Mouse (Mus musculus) midbrain, embryonic 15.5 days (tissue): ENCODE results near the gene Ubald2. TPM values are rescaled to one million over a fixed set of nuclear protein-coding genes. Genes with fewer than 3 reads are reported as not detected.
"Not testable (repeated sequence)": the region's sequence is repeated elsewhere in the genome, so short reads cannot be mapped to it uniquely, and the experiment has no call there.

ENCODE experiments used
- ATAC-seq: fragments of 200-750 bp; cut with Nextera tagmentation; replicated peaks from 2 replicates; pipeline ENCODE4 v1.8.0; 2017; ENCODE audit warnings: moderate TSS enrichment
- H3K27ac ChIP-seq: fragments of 300-500 bp; sonication (generic); 2 replicates; pipeline ENCODE4 v1.5.1; 2015; ENCODE audit warnings: mild to moderate bottlenecking, inconsistent platforms
- H3K27me3 ChIP-seq: fragments of 300-500 bp; sonication (generic); replicated peaks from 2 replicates; pipeline ENCODE4 v1.6.1; 2015; ENCODE audit warnings: inconsistent platforms
- H3K36me3 ChIP-seq: fragments of 300-500 bp; sonication (generic); replicated peaks from 2 replicates; pipeline ENCODE4 v1.6.1; 2015; ENCODE audit warnings: inconsistent platforms
- H3K4me1 ChIP-seq: fragments of 300-500 bp; sonication (generic); 2 replicates; pipeline ENCODE4 v1.6.1; 2015; ENCODE audit warnings: inconsistent platforms
- H3K4me2 ChIP-seq: fragments of 300-500 bp; sonication (generic); 2 replicates; pipeline ENCODE4 v1.6.1; 2015; ENCODE audit warnings: inconsistent platforms, mild to moderate bottlenecking, moderate library complexity
- H3K4me3 ChIP-seq: fragments of 300-500 bp; sonication (generic); 2 replicates; pipeline ENCODE4 v1.5.1; 2015; ENCODE audit warnings: mild to moderate bottlenecking, inconsistent platforms
- H3K9ac ChIP-seq: fragments of 300-500 bp; sonication (generic); 2 replicates; pipeline ENCODE4 v1.6.1; 2015; ENCODE audit warnings: mild to moderate bottlenecking, inconsistent platforms
- H3K9me3 ChIP-seq: fragments of 300-500 bp; sonication (generic); 2 replicates; pipeline ENCODE4 v1.6.1; 2016; ENCODE audit warnings: inconsistent platforms
- WGBS: fragments of 180-500 bp; shearing (Covaris S2); methylation state at CpG from one replicate; pipeline ENCODE4 v1.1.7; 2015; ENCODE audit warnings: mixed read lengths; 5-methylcytosine and 5-hydroxymethylcytosine counted together
- polyA plus RNA-seq: library from polyadenylated mRNA; unstranded; fragments of >200 nt; fragmentation: Nextera tagmentation; extraction: Ambion mirVana; gene quantifications from 2 replicates; pipeline ENCODE4 v1.2.1, GENCODE M21; 2015

The Ubald2 gene
- polyA plus RNA-seq, 1 experiment from 2014 or later, result 40.9 TPM

DNA sequence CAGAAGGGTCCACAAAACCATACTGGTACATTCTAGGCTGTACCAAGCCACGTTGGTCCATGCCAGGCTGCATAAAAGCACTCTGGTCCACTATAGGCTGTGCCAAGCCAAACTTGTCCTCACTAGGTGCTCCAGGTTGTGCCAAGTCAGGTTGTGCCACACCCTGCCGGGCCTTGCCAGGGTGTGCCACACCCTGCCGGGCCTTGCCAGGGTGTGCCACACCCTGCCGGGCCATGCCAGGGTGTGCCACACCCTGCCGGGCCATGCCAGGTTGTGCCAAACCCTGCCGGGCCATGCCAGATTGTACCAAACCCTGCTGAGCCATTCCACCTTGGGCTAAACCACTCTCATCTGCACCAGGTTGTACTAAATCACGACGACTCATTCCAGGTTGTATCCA is 22.3 kb downstream of the Ubald2 start:
- H3K4me1 ChIP-seq, result no peaks in the 10 kb centered on the region
- H3K36me3 ChIP-seq, result no peaks in the 10 kb centered on the region
- 85% methylated on average over 8 of the region's 8 CpGs for WGBS
- H3K4me3 ChIP-seq, result no peak overlapping the region
- no peak overlapping the region for H3K9ac ChIP-seq
- ATAC-seq, result no peak
- no peaks in the 10 kb centered on the region for H3K27me3 ChIP-seq
- no peak overlapping the region for H3K27ac ChIP-seq
- no peak overlapping the region for H3K4me2 ChIP-seq
- H3K9me3 ChIP-seq, result no peaks in the 10 kb centered on the region

DNA sequence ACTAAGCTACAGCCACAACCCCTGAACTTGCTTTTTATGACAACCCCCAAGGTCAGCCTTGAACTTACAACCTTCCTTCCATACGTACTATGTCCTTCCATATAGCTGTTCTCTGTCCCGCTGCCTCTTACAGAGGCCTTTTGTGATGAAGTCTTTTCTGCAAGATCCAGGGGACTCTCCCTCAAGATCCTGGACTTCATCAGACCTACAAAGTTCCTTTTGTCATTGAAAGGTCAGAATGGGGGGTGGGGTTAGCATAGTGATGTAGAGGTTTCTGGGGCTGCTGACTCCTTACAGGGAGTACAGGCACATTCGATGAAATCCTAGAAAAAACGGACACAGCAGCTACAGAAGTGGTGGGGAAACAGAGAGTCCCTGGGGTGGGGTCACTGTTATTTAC is 25.9 kb downstream of the Ubald2 start:
- 64% methylated on average over 4 of the region's 4 CpGs for WGBS
- no peak overlapping the region for H3K9ac ChIP-seq
- H3K27me3 ChIP-seq, result no peaks in the 10 kb centered on the region
- no peaks in the 10 kb centered on the region for H3K9me3 ChIP-seq
- ATAC-seq, result no peak
- H3K36me3 ChIP-seq, result no peaks in the 10 kb centered on the region
- H3K4me2 ChIP-seq, result no peak overlapping the region
- no peak overlapping the region for H3K4me3 ChIP-seq
- no peaks in the 10 kb centered on the region for H3K4me1 ChIP-seq
- no peak overlapping the region for H3K27ac ChIP-seq

DNA sequence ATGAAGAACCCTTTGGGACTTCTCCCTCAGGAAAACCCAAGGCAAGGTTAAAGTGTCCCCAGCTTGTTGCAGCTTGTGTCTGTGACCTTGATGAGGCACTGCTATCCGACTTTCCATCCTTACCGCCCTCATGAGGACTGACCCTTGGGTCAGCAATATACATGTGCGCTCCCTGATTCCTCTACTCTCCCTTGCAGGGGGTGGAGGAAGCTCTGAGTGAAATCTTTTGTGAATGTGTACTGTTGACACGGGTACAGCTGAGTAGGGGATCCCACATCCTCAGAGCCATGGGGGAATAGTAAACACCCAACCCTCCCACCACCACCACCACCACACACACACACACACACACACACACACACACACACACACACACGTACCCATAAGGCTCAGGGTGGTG is 29.4 kb downstream of the Ubald2 start:
- Histone ChIP-seq H3K9me3 (no peaks in the 10 kb centered on the region), H3K9ac (no peak overlapping the region), H3K36me3 (no peaks in the 10 kb centered on the region), H3K4me3 (no peak overlapping the region), H3K27me3 (no peaks in the 10 kb centered on the region), H3K4me1 (no peaks in the 10 kb centered on the region), H3K4me2 (no peak overlapping the region), H3K27ac (no peak overlapping the region)
- no peak for ATAC-seq
- 62% methylated on average over 5 of the region's 5 CpGs for WGBS

DNA sequence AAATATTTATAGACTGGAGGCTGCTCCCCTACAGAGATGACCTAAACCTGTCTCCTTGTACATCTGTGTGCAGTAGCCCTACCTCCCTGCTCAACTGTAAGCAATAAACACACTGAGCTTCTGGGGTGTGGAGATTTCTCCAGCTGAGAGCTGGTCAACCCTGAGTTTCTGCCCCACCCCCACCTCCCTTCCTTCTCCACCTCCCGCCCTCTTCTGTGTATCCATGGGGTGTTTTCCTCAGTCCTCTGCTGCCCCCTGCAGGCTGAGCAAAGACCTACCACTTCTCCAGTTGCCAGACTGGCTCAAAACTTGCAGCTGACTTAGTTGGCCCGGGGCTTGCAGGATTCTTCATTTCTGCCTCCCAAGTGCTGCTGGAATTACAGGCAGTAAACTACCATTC is 29.9 kb downstream of the Ubald2 start:
- Histone ChIP-seq H3K27me3 (no peaks in the 10 kb centered on the region), H3K36me3 (no peaks in the 10 kb centered on the region), H3K9me3 (no peaks in the 10 kb centered on the region), H3K9ac (no peak overlapping the region), H3K4me1 (no peaks in the 10 kb centered on the region), H3K27ac (no peak overlapping the region), H3K4me2 (no peak overlapping the region), H3K4me3 (no peak overlapping the region)
- ATAC-seq, result no peak
- 19% methylated on average over 2 of the region's 2 CpGs for WGBS

DNA sequence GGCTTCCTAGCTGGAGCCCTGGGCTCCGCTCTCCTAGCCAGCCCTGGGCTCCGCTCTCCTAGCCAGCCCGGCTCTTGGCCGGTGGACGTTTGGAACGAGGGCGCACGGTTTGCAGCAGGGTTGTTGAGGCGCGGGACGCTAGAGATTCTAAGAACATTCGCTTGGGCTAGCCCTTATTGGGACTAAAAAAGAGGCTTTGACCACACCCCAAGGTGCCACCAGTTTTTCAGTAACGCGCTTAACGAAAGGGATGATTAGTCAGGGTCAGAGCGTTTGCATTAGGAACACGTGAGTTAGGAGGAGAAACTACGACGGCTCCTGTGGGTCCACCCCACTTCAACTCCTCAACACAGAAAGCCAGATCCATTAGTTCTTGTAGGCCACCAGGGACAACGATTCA is 32.2 kb downstream of the Ubald2 start, which contains the start of gene Qrich2:
TSS of gene Qrich2 (minus strand) at position 101 of the 400 bp plus-strand sequence.
- Histone ChIP-seq H3K9me3 (no peaks in the 10 kb centered on the region), H3K27me3 (no peaks in the 10 kb centered on the region), H3K27ac (no peak within 1 kb of the TSS), H3K4me3 (no peak within 1 kb of the TSS), H3K9ac (no peak within 1 kb of the TSS), H3K36me3 (peaks cover 9% of the 10 kb centered on the region; the same call in 1 of the 2 replicates), H3K4me2 (no peak within 1 kb of the TSS), H3K4me1 (no peaks in the 10 kb centered on the region)
- 70% methylated on average over 20 of the region's 20 CpGs for WGBS
- no peak for ATAC-seq

DNA sequence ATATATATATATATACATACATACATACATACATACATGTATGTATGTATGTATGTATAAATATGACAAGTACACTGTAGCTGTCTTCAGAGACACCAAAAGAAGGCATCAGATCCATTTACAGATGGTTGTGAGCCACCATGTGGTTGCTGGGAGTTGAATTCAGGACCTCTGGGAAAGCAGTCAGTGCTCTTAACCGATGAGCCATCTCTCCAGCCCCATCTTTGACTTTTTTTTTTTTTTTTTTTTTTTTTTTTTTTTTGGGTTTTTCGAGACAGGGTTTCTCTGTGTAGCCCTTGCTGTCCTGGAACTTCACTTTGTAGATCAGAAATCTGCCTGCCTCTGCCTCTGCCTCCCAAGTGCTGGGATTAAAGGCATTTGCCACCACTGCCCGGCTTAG is 34.4 kb downstream of the Ubald2 start:
- peaks cover 28% of the 10 kb centered on the region; the same call in 1 of the 2 replicates for H3K36me3 ChIP-seq
- H3K4me3 ChIP-seq, H3K27ac ChIP-seq, H3K4me1 ChIP-seq, ATAC-seq, H3K9ac ChIP-seq, H3K27me3 ChIP-seq, H3K4me2 ChIP-seq, H3K9me3 ChIP-seq: not testable (repeated sequence)
- 68% methylated on average over 3 of the region's 3 CpGs for WGBS

DNA sequence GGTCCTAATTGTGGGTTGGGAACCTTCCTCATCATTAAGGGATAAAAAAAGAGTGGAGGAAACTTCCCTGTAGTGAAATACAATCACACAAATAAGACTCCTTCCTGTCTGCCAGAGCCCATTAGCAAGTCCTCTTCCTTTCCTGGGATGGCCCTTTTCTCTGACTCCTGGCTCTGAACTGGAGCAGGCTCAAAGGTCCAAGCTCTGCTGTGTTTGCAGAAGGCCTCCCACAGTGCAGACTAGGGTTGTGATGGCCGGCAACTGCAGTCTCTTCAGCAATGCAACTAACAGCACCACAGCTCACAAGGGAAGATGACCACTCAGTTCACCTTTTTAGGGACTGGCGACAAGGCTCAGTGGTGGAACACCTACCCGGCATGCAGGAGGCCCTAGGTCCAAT is 36.4 kb downstream of the Ubald2 start:
- Histone ChIP-seq H3K4me3 (no peak overlapping the region), H3K27ac (no peak overlapping the region), H3K9me3 (no peaks in the 10 kb centered on the region), H3K4me2 (no peak overlapping the region), H3K36me3 (peaks cover 33% of the 10 kb centered on the region; the same call in 1 of the 2 replicates), H3K27me3 (no peaks in the 10 kb centered on the region), H3K9ac (no peak overlapping the region), H3K4me1 (no peaks in the 10 kb centered on the region)
- no peak for ATAC-seq
- WGBS, result 83% methylated on average over 3 of the region's 3 CpGs

DNA sequence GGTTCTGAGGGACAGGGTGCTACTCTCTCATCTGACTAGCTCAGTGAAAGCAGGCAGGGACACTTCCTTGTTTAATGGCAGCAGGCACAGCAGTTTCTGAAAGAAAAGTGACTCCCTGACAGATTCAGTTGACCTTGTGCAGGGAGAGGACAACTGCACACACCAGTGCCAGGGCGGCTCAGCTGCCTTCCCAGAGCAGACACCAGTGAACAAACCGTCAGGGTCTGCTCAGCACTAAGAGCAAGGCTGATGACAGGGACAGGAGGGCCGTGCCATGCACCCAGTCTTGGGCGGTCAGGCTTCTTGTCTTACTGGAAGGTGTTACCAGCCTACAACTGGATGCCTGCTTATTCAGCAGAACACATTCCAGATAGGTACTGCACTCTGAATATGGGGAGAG is 37.0 kb downstream of the Ubald2 start:
- peaks cover 35% of the 10 kb centered on the region; the same call in 1 of the 2 replicates for H3K36me3 ChIP-seq
- H3K4me2 ChIP-seq, result no peak overlapping the region
- no peaks in the 10 kb centered on the region for H3K27me3 ChIP-seq
- H3K9ac ChIP-seq, result no peak overlapping the region
- H3K27ac ChIP-seq, result no peak overlapping the region
- ATAC-seq, result no peak
- no peak overlapping the region for H3K4me3 ChIP-seq
- 91% methylated on average over 4 of the region's 4 CpGs for WGBS
- no peaks in the 10 kb centered on the region for H3K4me1 ChIP-seq
- no peaks in the 10 kb centered on the region for H3K9me3 ChIP-seq

DNA sequence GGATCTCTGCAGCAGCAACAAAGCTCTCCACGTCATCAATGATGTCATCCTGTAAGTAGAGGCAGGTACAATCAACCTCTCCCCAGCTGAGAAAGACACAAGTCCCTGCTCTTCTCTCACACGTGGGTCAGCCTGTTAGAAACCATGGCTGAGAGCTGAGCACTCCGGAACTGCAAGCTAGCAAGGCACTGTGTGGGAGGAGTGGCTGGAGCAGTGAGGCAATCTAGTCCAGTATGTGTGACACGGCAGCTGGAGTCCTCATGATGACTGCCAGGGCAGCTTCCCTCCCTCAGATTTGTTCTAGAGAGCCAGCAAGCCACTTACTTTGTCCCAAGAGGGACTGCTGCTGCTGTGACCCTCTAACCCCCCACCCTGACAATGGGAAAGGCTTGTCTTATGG is 38.4 kb downstream of the Ubald2 start:
- no peak overlapping the region for H3K27ac ChIP-seq
- no peak overlapping the region for H3K9ac ChIP-seq
- no peak overlapping the region for H3K4me3 ChIP-seq
- H3K4me1 ChIP-seq, result no peaks in the 10 kb centered on the region
- H3K27me3 ChIP-seq, result no peaks in the 10 kb centered on the region
- H3K4me2 ChIP-seq, result no peak overlapping the region
- peaks cover 35% of the 10 kb centered on the region; the same call in 1 of the 2 replicates for H3K36me3 ChIP-seq
- H3K9me3 ChIP-seq, result no peaks in the 10 kb centered on the region
- WGBS, result 88% methylated on average over 4 of the region's 4 CpGs
- no peak for ATAC-seq

DNA sequence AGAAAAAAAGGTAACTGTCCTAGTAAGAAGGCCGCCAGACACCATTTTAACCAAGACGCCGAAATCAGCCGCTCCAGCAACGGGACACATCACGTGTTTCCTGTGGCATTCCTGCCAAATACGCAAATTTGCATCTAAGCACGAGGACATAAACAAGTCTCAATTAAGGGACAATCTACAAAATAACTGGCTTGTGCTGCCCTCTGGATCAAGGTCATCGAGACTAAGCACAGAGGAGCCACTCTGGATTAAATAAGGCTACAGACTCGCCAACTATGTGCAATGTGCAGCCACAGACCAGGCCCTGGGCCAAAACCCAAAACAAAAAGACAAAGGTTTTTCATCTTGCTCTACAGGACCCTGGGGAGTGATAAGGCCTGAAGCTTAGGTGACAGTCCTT is 42.1 kb downstream of the Ubald2 start:
- Histone ChIP-seq H3K4me2 (no peak overlapping the region), H3K9ac (no peak overlapping the region), H3K27ac (no peak overlapping the region), H3K36me3 (peaks cover 55% of the 10 kb centered on the region; the same call in 1 of the 2 replicates), H3K9me3 (no peaks in the 10 kb centered on the region), H3K4me1 (no peaks in the 10 kb centered on the region), H3K27me3 (no peaks in the 10 kb centered on the region), H3K4me3 (no peak overlapping the region)
- 88% methylated on average over 10 of the region's 10 CpGs for WGBS
- no peak for ATAC-seq

DNA sequence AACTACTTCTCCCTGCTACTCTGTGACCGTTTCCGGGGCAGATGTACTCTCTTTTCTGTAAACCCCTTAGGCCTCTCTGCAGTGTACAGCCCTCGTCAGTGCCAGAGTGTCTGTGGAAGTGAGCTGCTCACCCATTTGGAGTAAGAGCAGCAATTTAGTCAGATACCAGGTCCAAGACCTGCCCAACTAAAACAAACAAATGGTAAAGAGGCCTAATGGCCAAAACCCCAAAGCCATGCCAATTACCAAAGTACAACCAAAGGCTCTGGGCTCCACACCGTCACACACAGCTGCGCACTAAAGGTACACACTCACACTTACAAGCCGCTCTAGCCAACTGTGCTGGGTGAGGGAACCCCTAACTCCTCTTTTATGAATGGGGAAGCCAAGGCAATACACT is 42.8 kb downstream of the Ubald2 start:
- ATAC-seq, result no peak
- Histone ChIP-seq H3K36me3 (peaks cover 49% of the 10 kb centered on the region; the same call in 1 of the 2 replicates), H3K9me3 (no peaks in the 10 kb centered on the region), H3K4me2 (no peak overlapping the region), H3K27me3 (no peaks in the 10 kb centered on the region), H3K9ac (no peak overlapping the region), H3K27ac (no peak overlapping the region), H3K4me3 (no peak overlapping the region), H3K4me1 (no peaks in the 10 kb centered on the region)
- WGBS, result 87% methylated on average over 6 of the region's 6 CpGs

DNA sequence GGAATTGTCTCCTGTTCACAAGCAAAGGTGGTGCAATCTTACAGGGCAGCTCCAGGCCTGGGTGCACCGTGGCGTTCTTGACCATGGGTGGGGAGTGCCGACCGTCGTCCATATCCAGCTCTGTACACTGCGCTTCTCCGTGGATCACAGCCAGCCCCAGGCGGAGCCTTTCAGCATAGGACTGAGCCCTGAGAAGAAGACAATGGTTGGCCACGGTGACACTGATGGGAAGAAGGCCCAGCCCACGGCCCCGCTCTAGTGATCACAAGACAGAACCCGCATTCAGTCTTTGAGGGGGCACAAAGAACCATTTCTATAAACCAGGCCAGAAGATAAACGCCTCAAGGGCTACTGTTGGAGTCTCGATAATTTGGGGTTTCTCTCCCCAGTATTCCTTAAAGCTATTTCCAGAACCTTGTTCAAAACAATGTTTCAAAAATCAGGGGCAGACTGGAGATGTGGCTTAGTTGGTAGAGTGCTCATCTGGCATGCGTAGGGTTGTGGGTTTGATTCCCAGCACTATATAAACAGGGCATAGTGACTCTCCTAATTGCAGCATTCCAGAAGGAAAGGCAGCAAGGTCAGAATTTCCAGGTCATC is 43.4 kb downstream of the Ubald2 start:
- no peaks in the 10 kb centered on the region for H3K9me3 ChIP-seq
- peaks cover 49% of the 10 kb centered on the region; the same call in 1 of the 2 replicates for H3K36me3 ChIP-seq
- H3K27me3 ChIP-seq, result no peaks in the 10 kb centered on the region
- no peak overlapping the region for H3K27ac ChIP-seq
- H3K4me3 ChIP-seq, result no peak overlapping the region
- H3K4me2 ChIP-seq, result no peak overlapping the region
- no peaks in the 10 kb centered on the region for H3K4me1 ChIP-seq
- no peak overlapping the region for H3K9ac ChIP-seq
- whole genome bisulfite sequencing, result 59% methylated on average over 15 of the region's 15 CpGs
- no peak for ATAC-seq

DNA sequence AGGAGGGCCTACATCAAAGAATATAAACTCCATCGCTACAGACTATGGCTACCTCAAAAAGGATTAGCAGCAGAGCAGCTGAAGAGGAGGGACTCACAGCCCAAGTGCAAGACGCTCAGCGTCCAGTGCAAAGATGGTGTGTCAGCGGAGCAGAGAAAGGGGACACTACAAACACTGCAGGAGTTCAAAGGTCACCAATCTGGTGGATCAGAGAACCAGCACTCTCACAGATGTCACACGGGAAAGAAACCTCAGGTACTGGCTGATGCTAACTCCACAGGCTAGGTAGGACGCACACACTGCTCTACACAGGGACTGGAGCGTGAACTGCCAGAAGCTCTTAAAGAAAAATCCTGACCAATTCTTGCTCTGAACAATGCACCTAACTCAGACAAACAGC is 45.1 kb downstream of the Ubald2 start:
- WGBS, result 69% methylated on average over 7 of the region's 7 CpGs
- Histone ChIP-seq H3K4me2 (no peak overlapping the region), H3K4me1 (no peaks in the 10 kb centered on the region), H3K36me3 (peaks cover 45% of the 10 kb centered on the region), H3K9ac (no peak overlapping the region), H3K27me3 (no peaks in the 10 kb centered on the region), H3K4me3 (no peak overlapping the region), H3K27ac (no peak overlapping the region), H3K9me3 (no peaks in the 10 kb centered on the region)
- no peak for ATAC-seq
